Mouse (Mus musculus) MEL (cell line): ENCODE data around the gene Lag3. TPM values are rescaled to one million over a fixed set of nuclear protein-coding genes. Genes with fewer than 3 reads are reported as not detected.

Experiments used
- DNase-seq: peaks from one replicate; pipeline ENCODE4 v3.0.0; 2011; ENCODE audit warnings: low read depth, low spot score
- H3K27ac ChIP-seq: 2 replicates; pipeline ENCODE4 v1.5.1; 2012; ENCODE audit warnings: low read depth, mild to moderate bottlenecking, control low read depth, low read length, moderate library complexity; ENCODE audit not compliant: control insufficient read depth
- H3K27me3 ChIP-seq, 2 experiments: fragments of 150-350 bp in 1 of 2; sonication (generic) in 1 of 2; 2 replicates each; pipeline ENCODE4 v1.6.1; 2012; ENCODE audit warnings: low read length in 2 of 2, mild to moderate bottlenecking in 2 of 2, improper control_type of control experiment in 1 of 2, moderate library complexity in 1 of 2; ENCODE audit not compliant: insufficient read depth in 2 of 2, control insufficient read depth in 1 of 2
- H3K36me3 ChIP-seq, 2 experiments: 2 replicates each; pipeline ENCODE4 v1.6.1; 2012 to 2014; ENCODE audit warnings: low read length in 2 of 2, improper control_type of control experiment in 1 of 2, inconsistent platforms in 1 of 2, mild to moderate bottlenecking in 1 of 2; ENCODE audit not compliant: insufficient read depth in 2 of 2, control insufficient read depth in 1 of 2
- H3K4me1 ChIP-seq, 2 experiments: fragments of 150-350 bp in 1 of 2; sonication (generic) in 1 of 2; 2 replicates each; pipeline ENCODE4 v1.6.1; 2012; ENCODE audit warnings: low read length in 2 of 2, improper control_type of control experiment in 1 of 2, mild to moderate bottlenecking in 1 of 2; ENCODE audit not compliant: insufficient read depth in 2 of 2, control insufficient read depth in 1 of 2
- H3K4me3 ChIP-seq, 2 experiments: fragments of 150-350 bp in 1 of 2; sonication (generic) in 1 of 2; 2 replicates each; pipeline ENCODE4 v1.5.1; 2012; ENCODE audit warnings: low read depth in 2 of 2, low read length in 2 of 2, mild to moderate bottlenecking in 2 of 2, moderate library complexity in 2 of 2, control low read depth in 1 of 2, improper control_type of control experiment in 1 of 2; ENCODE audit not compliant: control insufficient read depth in 1 of 2, insufficient read depth in 1 of 2
- H3K79me2 ChIP-seq: 2 replicates; pipeline ENCODE4 v1.6.1; 2012; ENCODE audit warnings: mild to moderate bottlenecking, low read length, moderate library complexity; ENCODE audit not compliant: control insufficient read depth, poor library complexity, insufficient read depth
- H3K9ac ChIP-seq: 2 replicates; pipeline ENCODE4 v1.6.1; 2012; ENCODE audit warnings: low read depth, mild to moderate bottlenecking, control low read depth, low read length, moderate library complexity; ENCODE audit not compliant: control insufficient read depth, poor library complexity, severe bottlenecking
- H3K9me3 ChIP-seq: fragments of 150-350 bp; sonication (generic); replicated peaks from 2 replicates; pipeline ENCODE4 v1.6.1; 2012; ENCODE audit warnings: mild to moderate bottlenecking, low read length, improper control_type of control experiment, moderate library complexity; ENCODE audit not compliant: insufficient read depth
- BHLHE40 ChIP-seq: IDR thresholded peaks from 2 replicates; pipeline ENCODE4 v1.6.1; 2012; ENCODE audit warnings: low read depth, mild to moderate bottlenecking, inconsistent platforms, low read length, improper control_type of control experiment, borderline replicate concordance
- CTCF ChIP-seq, 3 experiments: IDR thresholded peaks in 2 of 3; conservative IDR thresholded peaks in 1 of 3; 2 replicates each; pipeline ENCODE4 v1.5.1; 2011 to 2012; ENCODE audit warnings: low read length in 3 of 3, low read depth in 2 of 3, mild to moderate bottlenecking in 2 of 3, improper control_type of control experiment in 1 of 3, inconsistent platforms in 1 of 3, mixed read lengths in 1 of 3, moderate library complexity in 1 of 3; ENCODE audit not compliant: control insufficient read depth in 1 of 3, insufficient read depth in 1 of 3, poor library complexity in 1 of 3, severe bottlenecking in 1 of 3
- E2F4 ChIP-seq: IDR thresholded peaks from 2 replicates; pipeline ENCODE4 v1.6.1; 2011; ENCODE audit warnings: low read depth, low read length, improper control_type of control experiment, borderline replicate concordance
- HCFC1 ChIP-seq: IDR thresholded peaks from 2 replicates; pipeline ENCODE4 v1.6.1; 2012; ENCODE audit warnings: low read depth, mild to moderate bottlenecking, inconsistent platforms, low read length, improper control_type of control experiment, moderate library complexity
- KAT2A ChIP-seq: conservative IDR thresholded peaks from 2 replicates; pipeline ENCODE4 v1.6.1; 2012; ENCODE audit warnings: low read depth, low read length, improper control_type of control experiment, inconsistent platforms
- MAZ ChIP-seq: IDR thresholded peaks from 2 replicates; pipeline ENCODE4 v1.6.1; 2012; ENCODE audit warnings: low read depth, mild to moderate bottlenecking, inconsistent platforms, low read length, improper control_type of control experiment
- NELFE ChIP-seq: IDR thresholded peaks from 2 replicates; pipeline ENCODE4 v1.6.1; 2011; ENCODE audit warnings: low read depth, low read length, improper control_type of control experiment
- POLR2A ChIP-seq, 2 experiments: IDR thresholded peaks; 2 replicates each; pipeline ENCODE4 v1.6.1; 2011 to 2012; ENCODE audit warnings: low read length in 2 of 2, mild to moderate bottlenecking in 2 of 2, control low read depth in 1 of 2, improper control_type of control experiment in 1 of 2, low read depth in 1 of 2, moderate library complexity in 1 of 2; ENCODE audit not compliant: control insufficient read depth in 1 of 2, insufficient read depth in 1 of 2, poor library complexity in 1 of 2
- SIN3A ChIP-seq: IDR thresholded peaks from 2 replicates; pipeline ENCODE4 v1.6.1; 2012; ENCODE audit warnings: low read length, improper control_type of control experiment, inconsistent platforms
- SMC3 ChIP-seq: IDR thresholded peaks from 2 replicates; pipeline ENCODE4 v1.6.1; 2011; ENCODE audit warnings: low read depth, low read length, improper control_type of control experiment
- TAL1 ChIP-seq: IDR thresholded peaks from 2 replicates; pipeline ENCODE4 v1.6.1; 2012; ENCODE audit warnings: mild to moderate bottlenecking, inconsistent platforms, low read length, moderate library complexity, mixed read lengths
- TBP ChIP-seq: IDR thresholded peaks from 2 replicates; pipeline ENCODE4 v1.8.0; 2011; ENCODE audit warnings: low read depth, low read length, improper control_type of control experiment
- USF2 ChIP-seq, 2 experiments: IDR thresholded peaks; 2 replicates each; pipeline ENCODE4 v1.6.1; 2011 to 2012; ENCODE audit warnings: improper control_type of control experiment in 2 of 2, low read length in 2 of 2, borderline replicate concordance in 1 of 2, inconsistent platforms in 1 of 2, low read depth in 1 of 2, mild to moderate bottlenecking in 1 of 2; ENCODE audit not compliant: insufficient read depth in 1 of 2
- polyA plus RNA-seq, 2 experiments: library from polyadenylated mRNA; stranded (reverse) in 1 of 2; unstranded in 1 of 2; fragments of >175 nt in 1 of 2; fragments of >200 nt in 1 of 2; gene quantifications; 2 replicates each; pipeline versions ENCODE4 v1.2.1 to v1.2.4; 2012; ENCODE audit warnings: low replicate concordance in 2 of 2, low read depth in 1 of 2; ENCODE audit not compliant: insufficient read length in 2 of 2, insufficient read depth in 1 of 2, missing spikeins in 1 of 2
- total RNA-seq: library from RNA; depleted of rRNA; stranded (reverse); fragments of 300-350 nt; gene quantifications from 2 replicates; pipeline ENCODE4 v1.2.3, GENCODE M21; 2012

Lag3 gene
- total and polyA plus RNA-seq, 3 experiments = 0.35 to 1.3 TPM; not detected in 1

- no peaks in the 10 kb centered on the region for H3K9me3 ChIP-seq
- H3K27ac ChIP-seq = no peak overlapping the region
- DNase-seq = no peak
- H3K27me3 ChIP-seq = no peaks in the 10 kb centered on the region
- H3K79me2 ChIP-seq = peaks cover 2% of the 10 kb centered on the region; the same call in 1 of the 2 replicates
- no peaks in the 10 kb centered on the region; a peak in 1 of 4 replicates for H3K36me3 ChIP-seq
- no peak for TF ChIP-seq POLR2A (IDR thresholded peaks at IDR 0.05; ENCODE audit: control insufficient read depth in 1 of 2, insufficient read depth in 1 of 2, low read depth in 1 of 2, low read length in 2 of 2, poor library complexity in 1 of 2)
- TF ChIP-seq E2F4 = no peak
- no peak for TF ChIP-seq TBP
- no peak for TF ChIP-seq KAT2A
- TF ChIP-seq TAL1 = no peak
- no peak overlapping the region for H3K9ac ChIP-seq
- H3K4me3 ChIP-seq = no peak overlapping the region
- H3K4me1 ChIP-seq = peaks cover 0 to 5% of the 10 kb centered on the region in 2 experiments; a peak in 3 of 4 replicates
Measured at GRCm38 (mm10) chr6:124904991-124905860, 6.3 kb downstream of the Lag3 start.

GRCm38 (mm10) chr6:124904161-124904981 lies 7.1 kb downstream of the Lag3 start:
- Histone ChIP-seq H3K4me1 (peaks cover 0 to 5% of the 10 kb centered on the region in 2 experiments; a peak in 3 of 4 replicates), H3K9ac (peak overlapping the region; percentile 76), H3K79me2 (peaks cover 2% of the 10 kb centered on the region; the same call in 1 of the 2 replicates), H3K4me3 (peak overlapping the region; percentile 72 to 74), H3K27me3 (no peaks in the 10 kb centered on the region), H3K36me3 (no peaks in the 10 kb centered on the region; a peak in 1 of 4 replicates), H3K27ac (peak overlapping the region; percentile 23), H3K9me3 (no peaks in the 10 kb centered on the region)
- TF ChIP-seq SIN3A (peak; percentile 30; the same call in 1 of the 2 replicates), USF2 (IDR thresholded peaks at IDR 0.05; ENCODE audit: borderline replicate concordance in 1 of 2, insufficient read depth in 1 of 2, low read depth in 1 of 2, low read length in 2 of 2) (no peak), MAZ (no peak), BHLHE40 (no peak), CTCF (IDR thresholded peaks at IDR 0.05 in 2 of 3, conservative IDR thresholded peaks at IDR 0.05 in 1 of 3; ENCODE audit: control insufficient read depth in 1 of 3, insufficient read depth in 1 of 3, low read depth in 2 of 3, low read length in 3 of 3, poor library complexity in 1 of 3, severe bottlenecking in 1 of 3) (peak; percentile 54 to 70 (median 63); a peak in 5 of 6 replicates), SMC3 (peak; percentile 31), HCFC1 (peak; percentile 29; the same call in 1 of the 2 replicates), NELFE (peak; percentile 47; the same call in 1 of the 2 replicates)
- peak; percentile 88 for DNase-seq
